Comparison of ENCODE assay signal across 25 mouse cellular contexts in genomic region chr3:26317397-26317796, GRCm38 (mm10). TPM values are rescaled to one million over a fixed set of nuclear protein-coding genes. Genes with fewer than 3 reads are reported as not detected.
A peak's percentile ranks its signal among the peaks of the same experiment; 100 is the strongest.
DNase-seq lines count a peak whose midpoint lies in the region; ATAC-seq and TF ChIP-seq lines count a peak whose summit lies in the region.
"Had no signal": no experiment of that assay in that cellular context is flagged by ENCODE, and none has a peak within 500 bp of the region (broad histone marks: within the 10 kb centered on the region; RNA-seq: fewer than 3 reads in every experiment).

No protein-coding gene starts in this region.

- H3K9me3 ChIP-seq in forebrain, embryonic 16.5 days (ENCODE audit: control insufficient read depth, low read length): no peaks in the 10 kb centered on the region
- no peaks in the 10 kb centered on the region for H3K9me3 ChIP-seq in forebrain, embryonic 14.5 days (replicated peaks; ENCODE audit: control insufficient read depth, low read length)
- H3K9me3 ChIP-seq: embryonic facial prominence, embryonic 15.5 days; heart, embryonic 12.5 days; hindbrain, embryonic 10.5 days; midbrain, embryonic 10.5 days had no signal

- no peak for TF ChIP-seq CTCF in layer of hippocampus, adult 2 months (conservative IDR thresholded peaks at IDR 0.05)

- no peaks in the 10 kb centered on the region for H3K4me1 ChIP-seq in forebrain, embryonic 16.5 days (replicated peaks; ENCODE audit: control insufficient read depth, insufficient read depth, low read length)
- H3K4me1 ChIP-seq in forebrain, embryonic 14.5 days (ENCODE audit: control insufficient read depth, insufficient read depth, low read length): no peaks in the 10 kb centered on the region
- H3K4me1 ChIP-seq: embryonic facial prominence, embryonic 15.5 days; heart, embryonic 12.5 days; hindbrain, embryonic 10.5 days had no signal

- ATAC-seq in forebrain, embryonic 16.5 days: peak; percentile 47; the same call in 1 of the 2 replicates
- ATAC-seq in forebrain, embryonic 14.5 days: no peak
- ATAC-seq: intestine, postnatal 0 days had no signal

- no peak overlapping the region for H3K9ac ChIP-seq in forebrain, embryonic 16.5 days (replicated peaks; ENCODE audit: low read depth, low read length)
- H3K9ac ChIP-seq in forebrain, embryonic 14.5 days (ENCODE audit: low read length): no peak overlapping the region
- H3K9ac ChIP-seq: embryonic facial prominence, embryonic 15.5 days; heart, embryonic 12.5 days had no signal

- H3K4me3 ChIP-seq in forebrain, embryonic 16.5 days (replicated peaks; ENCODE audit: low read length): no peak overlapping the region
- H3K4me3 ChIP-seq in forebrain, embryonic 14.5 days (ENCODE audit: low read depth, low read length): no peak overlapping the region
- H3K4me3 ChIP-seq in layer of hippocampus, adult 2 months: no peak overlapping the region
- H3K4me3 ChIP-seq: embryonic facial prominence, embryonic 15.5 days; heart, embryonic 12.5 days; hindbrain, embryonic 10.5 days; midbrain, embryonic 10.5 days had no signal

- H3K27ac ChIP-seq in forebrain, embryonic 16.5 days (ENCODE audit: low read length): no peak overlapping the region
- H3K27ac ChIP-seq in forebrain, embryonic 14.5 days (ENCODE audit: low read depth, low read length): no peak overlapping the region
- H3K27ac ChIP-seq in layer of hippocampus, adult 2 months: peak overlapping the region; percentile 49; the same call in 1 of the 2 replicates
- H3K27ac ChIP-seq: embryonic facial prominence, embryonic 15.5 days; hindbrain, embryonic 10.5 days; midbrain, embryonic 10.5 days had no signal

- H3K36me3 ChIP-seq in forebrain, embryonic 16.5 days (ENCODE audit: control insufficient read depth, insufficient read depth): no peaks in the 10 kb centered on the region
- H3K36me3 ChIP-seq in forebrain, embryonic 14.5 days (ENCODE audit: control insufficient read depth, insufficient read depth, low read length): no peaks in the 10 kb centered on the region
- H3K36me3 ChIP-seq: embryonic facial prominence, embryonic 15.5 days; heart, embryonic 12.5 days; hindbrain, embryonic 10.5 days; midbrain, embryonic 10.5 days had no signal

- no peak overlapping the region for H3K4me2 ChIP-seq in forebrain, embryonic 16.5 days (ENCODE audit: low read length)
- H3K4me2 ChIP-seq in forebrain, embryonic 14.5 days (ENCODE audit: low read length): no peak overlapping the region
- H3K4me2 ChIP-seq: embryonic facial prominence, embryonic 15.5 days; heart, embryonic 12.5 days had no signal

- no peaks in the 10 kb centered on the region for H3K27me3 ChIP-seq in forebrain, embryonic 16.5 days (replicated peaks; ENCODE audit: control insufficient read depth, insufficient read depth, low read length)
- H3K27me3 ChIP-seq in forebrain, embryonic 14.5 days (replicated peaks; ENCODE audit: control insufficient read depth, insufficient read depth, low read length): no peaks in the 10 kb centered on the region
- H3K27me3 ChIP-seq: embryonic facial prominence, embryonic 15.5 days; heart, embryonic 12.5 days had no signal

- intact Hi-C loops in left cerebral cortex, postnatal 14 days (cut with DNase I): no loop called here

- WGBS in forebrain, embryonic 16.5 days: 66% methylated on average over 2 of the region's 2 CpGs
- 69% methylated on average over 2 of the region's 2 CpGs for WGBS in forebrain, embryonic 14.5 days

- no peak for DNase-seq in forebrain, embryonic 14.5 days (ENCODE audit: low spot score)
- no peak for DNase-seq in layer of hippocampus, adult 2 months (ENCODE audit: low spot score in 2 of 2)
- no peak for DNase-seq in layer of hippocampus, postnatal 25 days (ENCODE audit: extremely low spot score in 1 of 2, low spot score in 1 of 2)
- DNase-seq in retina, embryonic 14.5 days (ENCODE audit: low spot score): peak; percentile 25
- no peak for DNase-seq in retina, postnatal 1 day
- peak; percentile 22 to 34 for DNase-seq in left cerebral cortex, postnatal 14 days (ENCODE audit: low spot score in 2 of 2)
- no peak for DNase-seq in lung, adult 18-20 months
- DNase-seq: adrenal gland, postnatal 25 days; cerebellum, adult 11 months; cerebellum, adult 9-11 months; gastrocnemius, postnatal 25 days; heart, adult 18-20 months; heart, postnatal 10 days; kidney, postnatal 36 days; lung, postnatal 10 days; thymus, postnatal 25 days had no signal

RNA-seq across cellular contexts. Expression of gene Nlgn1, which starts 14.9 kb away (rescaled TPM):
- polyA plus RNA-seq in forebrain, embryonic 16.5 days (2015; fragmentation: Nextera tagmentation; extraction: Ambion mirVana): 32.4 and 33.8 TPM in 2 replicates
- 15.9 and 19.5 TPM in 2 replicates for polyA plus RNA-seq in forebrain, embryonic 14.5 days (2014; fragmentation: Nextera tagmentation; extraction: Ambion mirVana)
- total RNA-seq in layer of hippocampus, adult 2 months (2021): 100 to 1,000 TPM; 108 to 116 TPM
- total RNA-seq in layer of hippocampus, postnatal 25 days (2021): 100 to 1,000 TPM in 1 of 2 experiments, 10 to 100 TPM in 1; 95.1 to 107 TPM
- 100 to 1,000 TPM; 105 to 106 TPM for total RNA-seq in left cerebral cortex, postnatal 14 days (2021)
- total RNA-seq: common myeloid progenitor, adult 5-6 weeks; heart, adult 18-20 months; liver, adult 2 months had no signal
- polyA plus RNA-seq: liver, adult 2 months; liver, embryonic 16.5 days had no signal

Comparison
In these comparisons a context has a peak if more than half of its experiments do, and no peak if none do; other contexts are left out.
1. DNase-seq: peak in retina, embryonic 14.5 days (single experiment) and left cerebral cortex, postnatal 14 days (2 of 2); none in forebrain, embryonic 14.5 days (single experiment), layer of hippocampus, adult 2 months (0 of 2), layer of hippocampus, postnatal 25 days (0 of 2), retina, postnatal 1 day (single experiment) and lung, adult 18-20 months (0 of 2).